Mouse (Mus musculus) brain, embryonic 14.5 days (tissue): ENCODE measurements around the gene Ddo.

Source experiments
- CTCF ChIP-seq: fragments of 200-500 bp; IDR thresholded peaks from 2 replicates; pipeline ENCODE4 v1.5.1; 2012; ENCODE audit warnings: inconsistent platforms, mild to moderate bottlenecking, moderate library complexity, borderline replicate concordance; ENCODE audit not compliant: insufficient read depth, insufficient read length; ENCODE audit errors: extremely low read depth
- POLR2A ChIP-seq: fragments of 200-500 bp; IDR thresholded peaks from 2 replicates; pipeline ENCODE4 v1.6.1; 2012; ENCODE audit warnings: mild to moderate bottlenecking, inconsistent platforms, borderline replicate concordance; ENCODE audit not compliant: poor library complexity, insufficient read depth, insufficient read length, severe bottlenecking; ENCODE audit errors: extremely low read depth

DNA sequence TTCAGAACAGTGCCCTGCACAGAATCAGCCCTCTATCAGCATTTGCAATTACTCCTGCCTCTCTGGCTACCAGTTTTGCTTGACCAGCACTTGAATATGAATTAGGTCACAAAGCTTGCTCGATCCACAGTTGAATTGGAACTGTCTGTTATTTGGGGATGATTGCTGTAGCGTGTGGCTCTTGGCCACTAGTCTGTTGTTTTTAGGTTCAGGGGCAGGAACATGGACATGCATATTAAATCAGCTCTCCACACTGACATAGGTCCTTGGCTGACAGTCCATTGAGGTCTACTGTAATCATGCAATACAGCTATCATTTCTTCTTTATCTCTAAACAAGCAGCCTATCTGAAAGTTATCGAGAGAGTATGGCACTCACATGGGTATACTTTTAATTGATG lies 2.3 kb downstream of the Ddo start:
- TF ChIP-seq POLR2A (no peak), CTCF (no peak)
